Mouse (Mus musculus) forebrain, embryonic 13.5 days (tissue): ENCODE results near the gene Slain2. TPM values are rescaled to one million over a fixed set of nuclear protein-coding genes. Genes with fewer than 3 reads are reported as not detected.
"Not testable (repeated sequence)": the region's sequence is repeated elsewhere in the genome, so short reads cannot be mapped to it uniquely, and the experiment has no call there.

Experiments used
- ATAC-seq: fragments of 200-750 bp; cut with Nextera tagmentation; 2 replicates; pipeline ENCODE4 v1.8.0; 2017
- H3K27ac ChIP-seq: fragments of 300-500 bp; sonication (generic); 2 replicates; pipeline ENCODE4 v1.5.1; 2015; ENCODE audit warnings: inconsistent platforms, mild to moderate bottlenecking, moderate library complexity
- H3K27me3 ChIP-seq: fragments of 300-500 bp; sonication (generic); 2 replicates; pipeline ENCODE4 v1.6.1; 2015; ENCODE audit warnings: mild to moderate bottlenecking, inconsistent platforms
- H3K36me3 ChIP-seq: fragments of 300-500 bp; sonication (generic); 2 replicates; pipeline ENCODE4 v1.6.1; 2015; ENCODE audit warnings: mild to moderate bottlenecking, inconsistent platforms; ENCODE audit not compliant: poor library complexity, severe bottlenecking
- H3K4me1 ChIP-seq: fragments of 300-500 bp; sonication (generic); 2 replicates; pipeline ENCODE4 v1.6.1; 2015; ENCODE audit warnings: inconsistent platforms
- H3K4me2 ChIP-seq: fragments of 300-500 bp; sonication (generic); 2 replicates; pipeline ENCODE4 v1.6.1; 2015; ENCODE audit warnings: inconsistent platforms, mild to moderate bottlenecking, moderate library complexity
- H3K4me3 ChIP-seq: fragments of 300-500 bp; sonication (generic); 2 replicates; pipeline ENCODE4 v1.5.1; 2015; ENCODE audit warnings: mild to moderate bottlenecking, inconsistent platforms
- H3K9ac ChIP-seq: fragments of 300-500 bp; sonication (generic); 2 replicates; pipeline ENCODE4 v1.6.1; 2015; ENCODE audit warnings: mild to moderate bottlenecking, inconsistent platforms
- H3K9me3 ChIP-seq: fragments of 300-500 bp; sonication (generic); replicated peaks from 2 replicates; pipeline ENCODE4 v1.6.1; 2016; ENCODE audit warnings: inconsistent platforms
- WGBS: fragments of 180-500 bp; shearing (Covaris S2); methylation state at CpG from one replicate; pipeline ENCODE4 v1.1.7; 2015; 5-methylcytosine and 5-hydroxymethylcytosine counted together
- polyA plus RNA-seq: library from polyadenylated mRNA; unstranded; fragments of >200 nt; fragmentation: Nextera tagmentation; extraction: Ambion mirVana; gene quantifications from 2 replicates; pipeline ENCODE4 v1.2.1, GENCODE M21; 2015

Gene Slain2
- polyA plus RNA-seq, 1 experiment from 2014 or later, result 14.7 TPM

- Histone ChIP-seq H3K9me3 (no peaks in the 10 kb centered on the region), H3K4me1 (peaks cover 17% of the 10 kb centered on the region), H3K27ac (no peak overlapping the region), H3K4me3 (no peak overlapping the region), H3K36me3 (no peaks in the 10 kb centered on the region), H3K4me2 (no peak overlapping the region), H3K27me3 (no peaks in the 10 kb centered on the region), H3K9ac (no peak overlapping the region)
- WGBS, result 93% methylated on average over 3 of the region's 3 CpGs
- no peak for ATAC-seq
Measured at GRCm38 (mm10) chr5:72922796-72923195, 8.7 kb downstream of the Slain2 start.

DNA sequence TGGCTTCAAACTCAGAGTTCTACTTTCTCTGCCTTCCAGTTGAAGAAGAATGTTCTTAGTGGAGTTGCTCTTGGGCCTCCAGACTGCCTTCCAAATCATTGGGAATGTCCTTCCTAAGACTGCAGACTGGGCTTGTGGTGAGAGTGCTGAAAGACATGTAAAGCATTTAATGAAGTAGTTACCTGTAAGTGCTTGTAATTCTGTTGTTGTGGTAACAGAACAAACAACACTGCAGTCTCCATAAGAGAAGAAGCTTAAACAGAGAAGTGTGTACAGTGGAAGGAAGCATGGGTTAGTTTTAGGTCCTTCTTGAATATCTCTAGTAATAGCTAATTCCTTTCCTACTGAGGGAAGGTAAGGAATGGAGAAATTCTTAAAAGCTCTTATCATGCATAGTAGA lies 13.0 kb downstream of the Slain2 start:
- Histone ChIP-seq H3K9ac (no peak overlapping the region), H3K27me3 (no peaks in the 10 kb centered on the region), H3K27ac (no peak overlapping the region), H3K9me3 (no peaks in the 10 kb centered on the region), H3K4me1 (peaks cover 6% of the 10 kb centered on the region; the same call in 1 of the 2 replicates), H3K4me3 (no peak overlapping the region), H3K36me3 (no peaks in the 10 kb centered on the region), H3K4me2 (no peak overlapping the region)
- no peak for ATAC-seq

DNA sequence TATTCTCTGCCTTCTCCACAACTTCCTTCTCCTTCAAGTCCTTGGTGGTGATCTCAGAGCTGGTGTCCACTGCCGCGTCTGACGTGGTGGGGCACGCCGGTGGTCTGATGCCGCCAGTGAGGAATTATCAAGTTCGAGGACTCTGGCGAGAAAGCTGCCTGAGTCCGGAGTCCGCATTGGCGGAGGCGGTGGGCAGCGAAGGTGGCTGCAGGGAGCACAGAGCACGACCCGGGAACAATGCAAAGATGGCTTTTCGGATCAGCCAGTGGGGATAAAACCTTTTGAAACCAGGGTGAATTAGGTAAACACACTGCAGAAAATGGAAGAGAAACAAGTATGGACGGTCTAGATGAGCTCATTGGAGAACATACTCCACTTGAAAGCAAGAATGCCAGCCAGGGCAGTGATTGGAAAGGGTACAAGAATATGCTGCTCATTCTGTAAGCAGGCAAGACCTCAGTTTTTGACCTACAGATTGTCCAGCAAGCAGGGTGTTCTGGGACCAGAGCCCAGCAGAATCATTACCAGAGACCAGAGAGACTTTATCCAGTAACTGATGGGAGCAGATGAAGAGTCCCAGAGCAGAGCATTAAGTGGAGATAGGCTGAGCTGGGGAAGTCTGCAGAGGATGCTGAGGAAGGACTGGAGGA lies 19.0 kb downstream of the Slain2 start:
- Histone ChIP-seq H3K4me2 (no peak overlapping the region), H3K4me1 (no peaks in the 10 kb centered on the region), H3K27me3 (no peaks in the 10 kb centered on the region), H3K36me3 (peaks cover 16% of the 10 kb centered on the region; the same call in 1 of the 2 replicates), H3K27ac (no peak overlapping the region), H3K9me3 (no peaks in the 10 kb centered on the region), H3K9ac (no peak overlapping the region), H3K4me3 (no peak overlapping the region)
- no peak for ATAC-seq
- WGBS, result 94% methylated on average over 17 of the region's 17 CpGs

DNA sequence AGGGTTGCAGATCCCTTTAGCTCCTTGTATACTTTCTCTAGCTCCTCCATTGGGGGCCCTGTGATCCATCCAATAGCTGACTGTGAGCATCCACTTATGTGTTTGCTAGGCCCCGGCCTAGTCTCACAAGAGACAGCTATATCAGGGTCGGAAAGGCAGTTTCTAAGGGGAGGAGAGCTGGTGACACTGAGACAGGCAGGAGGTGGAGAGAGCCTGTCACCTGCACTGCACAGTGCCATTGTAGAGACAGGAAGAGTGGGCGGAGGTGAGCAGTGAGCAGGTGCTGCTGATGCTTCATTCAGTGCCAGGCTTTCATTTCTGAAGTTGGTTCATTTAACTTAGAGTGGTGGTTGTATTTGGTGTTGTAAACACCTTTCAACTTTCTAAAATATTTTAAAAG lies 24.3 kb downstream of the Slain2 start:
- not testable (repeated sequence) for H3K27ac ChIP-seq, H3K4me1 ChIP-seq, H3K9me3 ChIP-seq, H3K9ac ChIP-seq, H3K27me3 ChIP-seq, ATAC-seq, H3K4me3 ChIP-seq, H3K4me2 ChIP-seq
- peaks cover 17% of the 10 kb centered on the region for H3K36me3 ChIP-seq
- WGBS, result 95% methylated on average over 3 of the region's 3 CpGs

GRCm38 (mm10) chr5:72939311-72939710 lies 25.2 kb downstream of the Slain2 start:
- Histone ChIP-seq H3K27ac (no peak overlapping the region), H3K4me2 (no peak overlapping the region), H3K4me1 (no peaks in the 10 kb centered on the region), H3K9me3 (no peaks in the 10 kb centered on the region), H3K36me3 (peaks cover 17% of the 10 kb centered on the region), H3K27me3 (no peaks in the 10 kb centered on the region), H3K4me3 (no peak overlapping the region), H3K9ac (no peak overlapping the region)
- ATAC-seq, result no peak
- 96% methylated on average over 2 of the region's 2 CpGs for WGBS

DNA sequence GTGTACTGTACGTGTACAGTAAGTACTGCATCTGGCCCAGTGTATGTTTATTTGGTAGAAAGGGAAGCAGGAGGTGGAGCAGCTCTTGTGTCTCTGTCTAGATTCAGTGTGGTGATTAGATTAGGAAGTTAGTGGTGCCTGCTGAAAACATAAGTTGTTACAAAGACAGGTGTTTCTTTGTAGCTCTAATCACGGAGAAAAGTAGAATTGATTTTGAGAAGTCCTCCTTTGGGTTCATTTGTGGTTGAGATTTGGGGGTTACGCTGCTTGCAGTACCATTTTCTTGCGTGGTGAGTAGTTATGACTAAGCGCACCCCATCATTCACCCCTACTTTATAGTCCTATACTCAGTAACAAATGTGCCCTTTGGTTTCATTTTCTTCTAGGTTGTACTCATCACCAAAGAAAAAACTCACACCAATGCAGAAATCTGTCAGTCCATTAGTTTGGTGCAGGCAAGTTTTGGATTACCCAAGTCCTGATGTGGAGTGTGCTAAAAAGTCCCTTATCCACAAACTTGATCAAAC lies 26.9 kb downstream of the Slain2 start:
- H3K36me3 ChIP-seq, result peaks cover 20% of the 10 kb centered on the region
- H3K27ac ChIP-seq, result no peak overlapping the region
- no peak overlapping the region for H3K4me2 ChIP-seq
- H3K9ac ChIP-seq, result no peak overlapping the region
- ATAC-seq, result no peak
- H3K4me3 ChIP-seq, result no peak overlapping the region
- no peaks in the 10 kb centered on the region for H3K9me3 ChIP-seq
- H3K4me1 ChIP-seq, result no peaks in the 10 kb centered on the region
- 98% methylated on average over 5 of the region's 5 CpGs for WGBS
- no peaks in the 10 kb centered on the region for H3K27me3 ChIP-seq

DNA sequence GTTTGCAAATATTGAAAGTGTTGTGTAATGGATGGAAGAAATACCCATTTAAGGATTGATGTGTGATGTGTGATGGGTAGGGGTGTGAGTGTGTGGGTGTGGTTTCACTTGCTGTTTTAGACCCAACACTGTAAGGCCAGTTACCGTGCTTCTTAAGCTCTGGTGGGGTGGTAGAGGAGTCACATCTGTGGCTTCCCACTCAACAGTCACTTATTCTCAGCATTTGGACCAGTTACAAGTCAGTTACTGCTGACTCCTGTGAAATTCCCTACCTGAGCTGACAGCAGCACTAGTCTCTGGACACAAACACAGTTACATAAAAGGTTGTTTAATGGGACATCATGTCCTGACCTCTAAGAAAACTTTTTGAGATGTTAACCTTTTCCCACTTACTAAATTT lies 34.0 kb downstream of the Slain2 start:
- Histone ChIP-seq H3K36me3 (peaks cover 34% of the 10 kb centered on the region), H3K9me3 (no peaks in the 10 kb centered on the region), H3K4me2 (no peak overlapping the region), H3K4me3 (no peak overlapping the region), H3K27me3 (no peaks in the 10 kb centered on the region), H3K27ac (no peak overlapping the region), H3K9ac (no peak overlapping the region), H3K4me1 (no peaks in the 10 kb centered on the region)
- no peak for ATAC-seq
- WGBS, result 92% methylated on average over 1 of the region's 1 CpGs

DNA sequence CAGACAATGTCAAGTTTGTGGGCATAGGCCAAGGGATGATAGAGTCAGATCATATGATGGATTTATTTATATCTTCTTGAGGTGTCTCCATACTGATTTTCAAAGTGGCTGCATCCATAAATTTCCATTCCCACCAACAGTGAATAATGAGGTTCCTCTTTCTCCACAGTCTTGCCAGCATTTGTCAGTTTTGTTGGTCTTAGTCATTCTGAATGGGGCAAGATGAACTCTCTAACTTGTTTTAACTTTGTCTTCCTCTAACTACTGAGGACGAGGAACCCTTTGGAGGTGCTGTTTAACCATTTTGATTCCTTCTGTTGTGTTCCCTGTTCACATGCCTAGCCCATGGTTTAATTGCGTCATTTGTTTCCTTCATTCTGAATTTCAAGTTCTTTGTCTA lies 36.1 kb downstream of the Slain2 start:
- Histone ChIP-seq H3K4me3 (no peak overlapping the region), H3K9ac (no peak overlapping the region), H3K36me3 (peaks cover 27% of the 10 kb centered on the region), H3K27me3 (no peaks in the 10 kb centered on the region), H3K27ac (no peak overlapping the region), H3K4me2 (no peak overlapping the region), H3K4me1 (no peaks in the 10 kb centered on the region), H3K9me3 (no peaks in the 10 kb centered on the region)
- 92% methylated on average over 2 of the region's 2 CpGs for WGBS
- ATAC-seq, result no peak

DNA sequence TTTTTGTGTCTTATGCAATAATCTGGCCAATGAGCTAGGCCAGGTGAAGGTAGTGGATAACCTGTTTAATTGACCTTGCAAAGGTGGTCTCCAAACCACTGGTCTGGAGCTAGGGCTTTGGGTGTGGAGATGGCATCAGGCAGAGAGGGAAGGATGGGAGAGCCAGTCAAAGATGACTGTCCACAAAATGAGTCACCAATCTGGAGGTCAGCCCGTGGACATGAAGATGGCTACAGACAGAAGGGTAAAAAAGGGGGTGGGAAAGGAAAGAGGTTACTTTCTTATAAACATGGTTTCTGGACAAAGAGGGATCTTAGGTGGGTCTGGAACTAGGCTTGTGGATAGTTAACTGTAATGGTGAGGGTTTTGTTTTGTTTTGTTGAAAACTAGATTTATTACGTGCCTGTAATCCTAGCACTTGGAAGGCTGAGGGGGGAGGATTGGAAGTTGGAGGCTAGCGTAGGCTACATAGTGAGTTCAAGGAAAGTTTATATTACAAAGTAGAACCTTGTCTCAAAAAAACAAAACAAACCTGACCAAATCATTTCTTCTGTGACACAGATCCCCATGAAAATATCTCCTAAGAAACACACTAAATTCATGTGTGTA lies 40.0 kb downstream of the Slain2 start:
- Histone ChIP-seq H3K9me3 (no peaks in the 10 kb centered on the region), H3K4me3 (no peak overlapping the region), H3K9ac (no peak overlapping the region), H3K4me2 (no peak overlapping the region), H3K27me3 (no peaks in the 10 kb centered on the region), H3K4me1 (no peaks in the 10 kb centered on the region), H3K36me3 (peaks cover 26% of the 10 kb centered on the region), H3K27ac (no peak overlapping the region)
- WGBS, result 94% methylated on average over 3 of the region's 3 CpGs
- no peak for ATAC-seq

GRCm38 (mm10) chr5:72957281-72957680 lies 43.2 kb downstream of the Slain2 start:
- H3K9ac ChIP-seq, result no peak overlapping the region
- H3K36me3 ChIP-seq, result peaks cover 18% of the 10 kb centered on the region
- H3K4me3 ChIP-seq, result no peak overlapping the region
- H3K4me1 ChIP-seq, result no peaks in the 10 kb centered on the region
- H3K4me2 ChIP-seq, result no peak overlapping the region
- H3K27me3 ChIP-seq, result no peaks in the 10 kb centered on the region
- H3K27ac ChIP-seq, result no peak overlapping the region
- ATAC-seq, result no peak
- 92% methylated on average over 17 of the region's 17 CpGs for WGBS
- no peaks in the 10 kb centered on the region for H3K9me3 ChIP-seq

DNA sequence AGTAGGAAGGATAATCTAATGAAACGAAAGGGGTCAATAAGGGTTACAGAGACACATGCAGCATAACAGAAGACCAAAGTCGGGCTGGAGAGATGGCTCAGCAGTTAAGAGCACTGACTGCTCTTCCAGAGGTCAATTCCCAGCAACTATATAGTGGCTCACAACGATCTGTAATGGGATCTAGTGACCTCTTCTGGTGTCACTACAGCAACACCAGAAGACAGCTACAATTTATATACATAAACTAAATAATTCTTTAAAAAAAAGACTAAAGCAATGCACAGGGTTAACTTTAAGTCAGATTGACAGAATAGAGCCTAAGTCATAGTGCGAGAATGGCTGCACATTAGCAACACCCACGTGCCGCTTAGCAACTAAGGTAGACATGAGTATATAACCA lies 46.0 kb downstream of the Slain2 start:
- H3K27me3 ChIP-seq, result no peaks in the 10 kb centered on the region
- H3K4me1 ChIP-seq, result no peaks in the 10 kb centered on the region
- H3K27ac ChIP-seq, result no peak overlapping the region
- no peak for ATAC-seq
- no peaks in the 10 kb centered on the region for H3K9me3 ChIP-seq
- no peak overlapping the region for H3K4me2 ChIP-seq
- H3K4me3 ChIP-seq, result no peak overlapping the region
- WGBS, result 85% methylated on average over 6 of the region's 6 CpGs
- H3K9ac ChIP-seq, result no peak overlapping the region
- peaks cover 23% of the 10 kb centered on the region for H3K36me3 ChIP-seq

DNA sequence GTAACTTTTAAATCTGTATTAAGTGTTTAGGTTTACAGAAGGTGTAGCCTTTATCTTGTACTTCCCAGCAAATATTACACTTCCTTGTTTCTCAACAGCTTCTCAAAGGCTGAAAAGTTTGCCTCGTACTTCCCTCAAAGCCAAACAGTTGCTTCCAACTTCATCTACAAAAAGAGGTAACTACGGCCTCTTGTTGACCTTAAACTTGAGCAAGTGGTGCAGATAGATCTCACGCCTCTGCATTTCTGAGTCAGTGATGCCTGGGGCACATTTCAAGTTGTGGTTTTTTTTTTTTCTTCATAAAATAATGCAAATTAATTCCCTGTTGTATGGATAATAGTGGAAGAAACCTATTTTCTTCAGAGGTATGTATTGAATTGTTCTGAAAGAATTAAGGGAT lies 51.6 kb downstream of the Slain2 start:
- H3K36me3 ChIP-seq, result peaks cover 33% of the 10 kb centered on the region
- WGBS, result 95% methylated on average over 3 of the region's 3 CpGs
- ATAC-seq, result no peak

GRCm38 (mm10) chr5:72972435-72972834 lies 58.3 kb downstream of the Slain2 start:
- H3K4me2 ChIP-seq, result no peak overlapping the region
- WGBS, result 54% methylated on average over 4 of the region's 4 CpGs
- no peak overlapping the region for H3K4me3 ChIP-seq
- H3K4me1 ChIP-seq, result peaks cover 8% of the 10 kb centered on the region; the same call in 1 of the 2 replicates
- H3K27me3 ChIP-seq, result no peaks in the 10 kb centered on the region
- ATAC-seq, result no peak
- peaks cover 53% of the 10 kb centered on the region for H3K36me3 ChIP-seq
- no peaks in the 10 kb centered on the region for H3K9me3 ChIP-seq
- H3K9ac ChIP-seq, result no peak overlapping the region
- no peak overlapping the region for H3K27ac ChIP-seq

More for the DNA sequence above, 51.6 kb downstream of the Slain2 start:
- Histone ChIP-seq H3K27ac (no peak overlapping the region), H3K9ac (no peak overlapping the region), H3K4me3 (no peak overlapping the region), H3K4me2 (no peak overlapping the region), H3K4me1 (no peaks in the 10 kb centered on the region), H3K9me3 (no peaks in the 10 kb centered on the region), H3K27me3 (no peaks in the 10 kb centered on the region)
